Mouse (Mus musculus) brain, embryonic 14.5 days (tissue): Measurements from ENCODE around the gene Adcy7.

ENCODE experiments used
- CTCF ChIP-seq: fragments of 200-500 bp; IDR thresholded peaks from 2 replicates; pipeline ENCODE4 v1.5.1; 2012; ENCODE audit warnings: inconsistent platforms, mild to moderate bottlenecking, moderate library complexity, borderline replicate concordance; ENCODE audit not compliant: insufficient read depth, insufficient read length; ENCODE audit errors: extremely low read depth
- POLR2A ChIP-seq: fragments of 200-500 bp; IDR thresholded peaks from 2 replicates; pipeline ENCODE4 v1.6.1; 2012; ENCODE audit warnings: mild to moderate bottlenecking, inconsistent platforms, borderline replicate concordance; ENCODE audit not compliant: poor library complexity, insufficient read depth, insufficient read length, severe bottlenecking; ENCODE audit errors: extremely low read depth

DNA sequence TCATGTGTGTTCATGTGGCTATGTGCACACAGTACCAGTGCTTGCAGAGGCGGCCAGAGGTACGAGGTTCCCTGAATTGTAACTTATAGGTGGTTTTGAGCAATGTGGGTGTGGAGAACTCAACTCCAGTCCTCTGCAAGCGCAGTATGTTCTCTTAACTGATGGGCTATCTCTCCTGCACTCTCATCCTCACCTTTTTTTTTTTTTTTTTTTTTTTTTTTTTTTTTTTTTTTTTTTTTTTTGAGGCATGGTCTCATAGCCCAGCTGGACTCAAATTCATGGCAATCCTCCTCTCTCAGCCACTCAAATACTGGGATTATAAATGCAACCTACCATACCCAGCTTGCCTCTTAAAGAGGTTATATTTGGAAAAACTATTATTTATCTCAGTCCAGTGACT is 58.6 kb downstream of the Adcy7 start:
- TF ChIP-seq POLR2A, result no peak
- no peak for TF ChIP-seq CTCF
